Comparison of ENCODE assay signal across 25 mouse cellular contexts in genomic region chr16:52222896-52223295, GRCm38 (mm10).
"Had no signal": no experiment of that assay in that cellular context is flagged by ENCODE, and none has a peak within 500 bp of the region (broad histone marks: within the 10 kb centered on the region; RNA-seq: fewer than 3 reads in every experiment).

No protein-coding gene starts in this region.

- H3K27me3 ChIP-seq: heart, embryonic 12.5 days; hindbrain, embryonic 12.5 days; intestine, embryonic 15.5 days; limb, embryonic 13.5 days; limb, embryonic 15.5 days; liver, embryonic 12.5 days had no signal

- DNase-seq: gastrocnemius, postnatal 14 days; gastrocnemius, postnatal 36 days; heart, adult 18-20 months; heart, postnatal 10 days; heart, postnatal 4 days; kidney, adult 18-20 months; kidney, adult 8-10 months; kidney, postnatal 10 days; kidney, postnatal 25 days; kidney, postnatal 4 days; left cerebral cortex, postnatal 4 days had no signal

- H3K4me3 ChIP-seq: heart, embryonic 10.5 days; heart, embryonic 12.5 days; hindbrain, embryonic 10.5 days; hindbrain, embryonic 12.5 days; intestine, embryonic 15.5 days; layer of hippocampus, adult 2 months; limb, embryonic 13.5 days; limb, embryonic 15.5 days; liver, embryonic 12.5 days had no signal

- H3K4me1 ChIP-seq: heart, embryonic 10.5 days; hindbrain, embryonic 10.5 days; hindbrain, embryonic 12.5 days; intestine, embryonic 15.5 days; limb, embryonic 13.5 days; limb, embryonic 15.5 days; liver, embryonic 12.5 days had no signal

- ATAC-seq: hindbrain, embryonic 16.5 days; inflammation-experienced regulatory T-cells, adult 6 months; intestine, embryonic 15.5 days; intestine, postnatal 0 days; liver, embryonic 12.5 days had no signal

- H3K27ac ChIP-seq: heart, embryonic 10.5 days; hindbrain, embryonic 10.5 days; hindbrain, embryonic 12.5 days; hindbrain, embryonic 14.5 days; intestine, embryonic 15.5 days; layer of hippocampus, adult 2 months; limb, embryonic 13.5 days; limb, embryonic 15.5 days; liver, embryonic 12.5 days; liver, embryonic 14.5 days had no signal
